Mouse (Mus musculus) MEL (cell line): ENCODE data around the gene Ggct. TPM values are rescaled to one million over a fixed set of nuclear protein-coding genes. Genes with fewer than 3 reads are reported as not detected.
"Not testable (repeated sequence)": the region's sequence is repeated elsewhere in the genome, so short reads cannot be mapped to it uniquely, and the experiment has no call there.

Experiments used
- DNase-seq: peaks from one replicate; pipeline ENCODE4 v3.0.0; 2011; ENCODE audit warnings: low read depth, low spot score
- H3K27ac ChIP-seq: 2 replicates; pipeline ENCODE4 v1.5.1; 2012; ENCODE audit warnings: low read depth, mild to moderate bottlenecking, control low read depth, low read length, moderate library complexity; ENCODE audit not compliant: control insufficient read depth
- H3K27me3 ChIP-seq, 2 experiments: fragments of 150-350 bp in 1 of 2; sonication (generic) in 1 of 2; 2 replicates each; pipeline ENCODE4 v1.6.1; 2012; ENCODE audit warnings: low read length in 2 of 2, mild to moderate bottlenecking in 2 of 2, improper control_type of control experiment in 1 of 2, moderate library complexity in 1 of 2; ENCODE audit not compliant: insufficient read depth in 2 of 2, control insufficient read depth in 1 of 2
- H3K36me3 ChIP-seq, 2 experiments: 2 replicates each; pipeline ENCODE4 v1.6.1; 2012 to 2014; ENCODE audit warnings: low read length in 2 of 2, improper control_type of control experiment in 1 of 2, inconsistent platforms in 1 of 2, mild to moderate bottlenecking in 1 of 2; ENCODE audit not compliant: insufficient read depth in 2 of 2, control insufficient read depth in 1 of 2
- H3K4me1 ChIP-seq, 2 experiments: fragments of 150-350 bp in 1 of 2; sonication (generic) in 1 of 2; 2 replicates each; pipeline ENCODE4 v1.6.1; 2012; ENCODE audit warnings: low read length in 2 of 2, improper control_type of control experiment in 1 of 2, mild to moderate bottlenecking in 1 of 2; ENCODE audit not compliant: insufficient read depth in 2 of 2, control insufficient read depth in 1 of 2
- H3K4me3 ChIP-seq, 2 experiments: fragments of 150-350 bp in 1 of 2; sonication (generic) in 1 of 2; 2 replicates each; pipeline ENCODE4 v1.5.1; 2012; ENCODE audit warnings: low read depth in 2 of 2, low read length in 2 of 2, mild to moderate bottlenecking in 2 of 2, moderate library complexity in 2 of 2, control low read depth in 1 of 2, improper control_type of control experiment in 1 of 2; ENCODE audit not compliant: control insufficient read depth in 1 of 2, insufficient read depth in 1 of 2
- H3K79me2 ChIP-seq: 2 replicates; pipeline ENCODE4 v1.6.1; 2012; ENCODE audit warnings: mild to moderate bottlenecking, low read length, moderate library complexity; ENCODE audit not compliant: control insufficient read depth, poor library complexity, insufficient read depth
- H3K9ac ChIP-seq: 2 replicates; pipeline ENCODE4 v1.6.1; 2012; ENCODE audit warnings: low read depth, mild to moderate bottlenecking, control low read depth, low read length, moderate library complexity; ENCODE audit not compliant: control insufficient read depth, poor library complexity, severe bottlenecking
- H3K9me3 ChIP-seq: fragments of 150-350 bp; sonication (generic); replicated peaks from 2 replicates; pipeline ENCODE4 v1.6.1; 2012; ENCODE audit warnings: mild to moderate bottlenecking, low read length, improper control_type of control experiment, moderate library complexity; ENCODE audit not compliant: insufficient read depth
- CHD1 ChIP-seq: IDR thresholded peaks from 2 replicates; pipeline ENCODE4 v1.6.1; 2012; ENCODE audit warnings: low read depth, mild to moderate bottlenecking, inconsistent platforms, low read length, improper control_type of control experiment
- CHD2 ChIP-seq: IDR thresholded peaks from 2 replicates; pipeline ENCODE4 v1.6.1; 2011; ENCODE audit warnings: low read length, improper control_type of control experiment
- ELF1 ChIP-seq: IDR thresholded peaks from 2 replicates; pipeline ENCODE4 v1.6.1; 2014; ENCODE audit warnings: low read depth, mild to moderate bottlenecking, inconsistent platforms, low read length, improper control_type of control experiment, moderate library complexity
- GATA1 ChIP-seq: IDR thresholded peaks from 2 replicates; pipeline ENCODE4 v1.6.1; 2011; ENCODE audit warnings: low read depth, low read length, improper control_type of control experiment
- MXI1 ChIP-seq: IDR thresholded peaks from 2 replicates; pipeline ENCODE4 v1.6.1; 2011; ENCODE audit warnings: mild to moderate bottlenecking, low read depth, low read length, improper control_type of control experiment
- NRF1 ChIP-seq: IDR thresholded peaks from 2 replicates; pipeline ENCODE4 v1.6.1; 2014; ENCODE audit warnings: low read depth, mild to moderate bottlenecking, inconsistent platforms, low read length, improper control_type of control experiment, moderate library complexity; ENCODE audit not compliant: poor library complexity, insufficient read depth, severe bottlenecking
- POLR2AphosphoS2 ChIP-seq: IDR thresholded peaks from 2 replicates; pipeline ENCODE4 v1.6.1; 2011; ENCODE audit warnings: low read length, improper control_type of control experiment
- RCOR1 ChIP-seq: IDR thresholded peaks from 2 replicates; pipeline ENCODE4 v1.6.1; 2012; ENCODE audit warnings: low read depth, mild to moderate bottlenecking, inconsistent platforms, low read length, improper control_type of control experiment
- USF1 ChIP-seq: IDR thresholded peaks from 2 replicates; pipeline ENCODE4 v1.6.1; 2014; ENCODE audit warnings: low read depth, mild to moderate bottlenecking, inconsistent platforms, low read length, improper control_type of control experiment, moderate library complexity
- ZMIZ1 ChIP-seq: IDR thresholded peaks from 2 replicates; pipeline ENCODE4 v1.6.1; 2012; ENCODE audit warnings: low read depth, mild to moderate bottlenecking, inconsistent platforms, low read length, improper control_type of control experiment, moderate library complexity
- polyA plus RNA-seq, 2 experiments: library from polyadenylated mRNA; stranded (reverse) in 1 of 2; unstranded in 1 of 2; fragments of >175 nt in 1 of 2; fragments of >200 nt in 1 of 2; gene quantifications; 2 replicates each; pipeline versions ENCODE4 v1.2.1 to v1.2.4; 2012; ENCODE audit warnings: low replicate concordance in 2 of 2, low read depth in 1 of 2; ENCODE audit not compliant: insufficient read length in 2 of 2, insufficient read depth in 1 of 2, missing spikeins in 1 of 2
- total RNA-seq: library from RNA; depleted of rRNA; stranded (reverse); fragments of 300-350 nt; gene quantifications from 2 replicates; pipeline ENCODE4 v1.2.3, GENCODE M21; 2012

Ggct gene
- total and polyA plus RNA-seq, 3 experiments: 23.7 to 41.6 TPM; not detected in 1

GRCm38 (mm10) chr6:54955949-54956348 is 36.8 kb downstream of the Ggct start:
- H3K9ac ChIP-seq: no peak overlapping the region
- no peak overlapping the region for H3K27ac ChIP-seq
- H3K4me1 ChIP-seq: peaks cover 0 to 4% of the 10 kb centered on the region in 2 experiments; a peak in 1 of 4 replicates
- TF ChIP-seq CHD1 (no peak), POLR2AphosphoS2 (no peak)
- no peak for DNase-seq
- H3K9me3 ChIP-seq: no peaks in the 10 kb centered on the region
- no peaks in the 10 kb centered on the region for H3K79me2 ChIP-seq
- no peaks in the 10 kb centered on the region for H3K36me3 ChIP-seq
- no peaks in the 10 kb centered on the region for H3K27me3 ChIP-seq
- no peak overlapping the region for H3K4me3 ChIP-seq

DNA sequence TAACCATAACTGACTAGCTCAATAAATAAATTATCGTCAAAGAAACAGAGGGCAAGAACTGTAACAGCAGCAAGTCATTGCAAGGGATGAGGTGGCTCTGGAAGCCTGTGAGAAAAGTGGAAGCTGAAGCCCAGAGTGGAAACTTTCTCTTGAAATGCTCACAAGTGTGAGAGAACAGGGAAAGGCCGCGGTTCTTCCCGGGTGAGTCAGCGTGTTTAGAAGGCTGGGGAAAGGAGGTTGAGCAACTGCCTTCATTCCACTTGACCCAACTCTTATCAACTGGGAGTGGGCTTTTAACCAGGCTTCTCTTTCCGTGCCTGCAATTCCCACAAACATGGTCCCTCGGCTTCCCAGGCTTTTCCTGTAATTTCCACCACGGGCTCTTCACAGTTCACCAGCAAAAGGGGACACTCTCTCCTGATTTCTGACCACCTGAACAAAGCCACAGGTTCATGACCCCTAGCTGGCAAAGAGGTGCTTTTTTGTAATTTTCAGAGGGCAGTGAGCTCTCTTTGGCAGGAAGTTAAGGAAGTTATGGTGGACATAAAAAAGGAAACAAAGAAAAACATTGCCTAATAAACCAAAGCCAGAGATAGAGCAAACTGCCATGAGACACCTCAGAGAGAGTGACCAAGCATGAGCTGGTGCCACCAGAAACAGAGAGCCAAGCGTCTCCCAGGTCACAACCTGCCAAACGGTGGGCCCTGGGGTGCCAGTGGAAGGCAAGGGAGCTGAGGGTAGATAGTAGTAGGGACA is 37.9 kb downstream of the Ggct start:
- DNase-seq: peak; percentile 40
- no peaks in the 10 kb centered on the region for H3K9me3 ChIP-seq
- H3K36me3 ChIP-seq: no peaks in the 10 kb centered on the region
- H3K4me1 ChIP-seq: peaks cover 0 to 4% of the 10 kb centered on the region in 2 experiments; a peak in 1 of 4 replicates
- peak overlapping the region; percentile 69 to 100 for H3K4me3 ChIP-seq
- peak overlapping the region; percentile 38 for H3K27ac ChIP-seq
- TF ChIP-seq USF1 (no peak), RCOR1 (no peak), ELF1 (no peak), GATA1 (no peak), ZMIZ1 (no peak)
- H3K9ac ChIP-seq: peak overlapping the region; percentile 71
- no peaks in the 10 kb centered on the region for H3K27me3 ChIP-seq
- H3K79me2 ChIP-seq: no peaks in the 10 kb centered on the region

- not testable (repeated sequence) for H3K27me3 ChIP-seq, DNase-seq, H3K9ac ChIP-seq, H3K9me3 ChIP-seq, H3K4me1 ChIP-seq, H3K36me3 ChIP-seq, H3K27ac ChIP-seq, H3K79me2 ChIP-seq, H3K4me3 ChIP-seq
These were observed 39.4 kb downstream of the Ggct start for GRCm38 (mm10) chr6:54953399-54953798.

GRCm38 (mm10) chr6:54952542-54952941 is 40.2 kb downstream of the Ggct start:
- TF ChIP-seq USF1 (no peak), CHD2 (no peak), NRF1 (no peak), MXI1 (no peak)
- peaks cover 2 to 4% of the 10 kb centered on the region in 2 experiments; a peak in 1 of 4 replicates for H3K4me1 ChIP-seq
- H3K27me3 ChIP-seq: no peaks in the 10 kb centered on the region
- no peak overlapping the region for H3K9ac ChIP-seq
- H3K4me3 ChIP-seq: no peak overlapping the region
- no peak for DNase-seq
- H3K27ac ChIP-seq: no peak overlapping the region
- H3K9me3 ChIP-seq: no peaks in the 10 kb centered on the region
- H3K79me2 ChIP-seq: no peaks in the 10 kb centered on the region
- H3K36me3 ChIP-seq: no peaks in the 10 kb centered on the region
